Mouse (Mus musculus) embryonic fibroblast, embryonic 13.5 days (primary cell): ENCODE data around the gene Cd302.

Source experiments
- CTCF ChIP-seq: IDR thresholded peaks from 2 replicates; pipeline ENCODE4 v1.5.1; 2011; ENCODE audit warnings: mild to moderate bottlenecking, control low read depth, low read length, moderate library complexity, borderline replicate concordance; ENCODE audit not compliant: insufficient read depth
- POLR2A ChIP-seq: IDR thresholded peaks from 2 replicates; pipeline ENCODE4 v1.6.1; 2011; ENCODE audit warnings: low read depth, mild to moderate bottlenecking, control low read depth, low read length, moderate library complexity

DNA sequence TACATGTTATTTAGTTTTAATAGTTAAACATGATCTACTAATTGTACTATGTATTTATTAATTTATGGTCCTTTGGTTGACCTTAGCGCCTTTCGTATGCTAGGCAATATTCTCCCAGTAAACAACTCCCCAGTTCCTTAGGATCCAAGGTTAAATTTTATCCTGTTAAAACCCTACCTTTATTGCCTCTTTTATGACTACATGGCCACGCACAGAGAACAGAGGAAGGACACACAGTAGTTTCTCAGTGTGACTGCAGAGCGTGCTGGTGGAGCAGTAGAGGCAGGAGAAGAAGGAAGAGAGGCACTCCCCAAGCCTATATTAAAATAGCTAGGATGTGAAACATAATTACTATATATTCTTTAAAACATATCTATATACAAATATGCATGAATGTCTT, 80.6 kb downstream of the Cd302 start:
- TF ChIP-seq CTCF (no peak), POLR2A (no peak)
